Mouse (Mus musculus) G1E (cell line): ENCODE measurements around the gene Nt5c3.

Experiments used
- CTCF ChIP-seq: IDR thresholded peaks from 2 replicates; pipeline ENCODE4 v1.5.1; 2012; ENCODE audit warnings: low read depth, low read length, inconsistent platforms, mixed read lengths
- GATA1 ChIP-seq: IDR thresholded peaks from 2 replicates; pipeline ENCODE4 v1.6.1; 2012; ENCODE audit warnings: borderline replicate concordance, low read length, inconsistent platforms, mixed read lengths
- GATA2 ChIP-seq: IDR thresholded peaks from 2 replicates; pipeline ENCODE4 v1.6.1; 2012; ENCODE audit warnings: low read depth, low read length, inconsistent platforms, borderline replicate concordance
- POLR2AphosphoS5 ChIP-seq: IDR thresholded peaks from 2 replicates; pipeline ENCODE4 v1.6.1; 2012; ENCODE audit warnings: low read depth, low read length, inconsistent platforms; ENCODE audit not compliant: insufficient replicate concordance
- TAL1 ChIP-seq: conservative IDR thresholded peaks from 2 replicates; pipeline ENCODE4 v1.6.1; 2012; ENCODE audit warnings: low read depth, low read length, inconsistent platforms, mixed read lengths

DNA sequence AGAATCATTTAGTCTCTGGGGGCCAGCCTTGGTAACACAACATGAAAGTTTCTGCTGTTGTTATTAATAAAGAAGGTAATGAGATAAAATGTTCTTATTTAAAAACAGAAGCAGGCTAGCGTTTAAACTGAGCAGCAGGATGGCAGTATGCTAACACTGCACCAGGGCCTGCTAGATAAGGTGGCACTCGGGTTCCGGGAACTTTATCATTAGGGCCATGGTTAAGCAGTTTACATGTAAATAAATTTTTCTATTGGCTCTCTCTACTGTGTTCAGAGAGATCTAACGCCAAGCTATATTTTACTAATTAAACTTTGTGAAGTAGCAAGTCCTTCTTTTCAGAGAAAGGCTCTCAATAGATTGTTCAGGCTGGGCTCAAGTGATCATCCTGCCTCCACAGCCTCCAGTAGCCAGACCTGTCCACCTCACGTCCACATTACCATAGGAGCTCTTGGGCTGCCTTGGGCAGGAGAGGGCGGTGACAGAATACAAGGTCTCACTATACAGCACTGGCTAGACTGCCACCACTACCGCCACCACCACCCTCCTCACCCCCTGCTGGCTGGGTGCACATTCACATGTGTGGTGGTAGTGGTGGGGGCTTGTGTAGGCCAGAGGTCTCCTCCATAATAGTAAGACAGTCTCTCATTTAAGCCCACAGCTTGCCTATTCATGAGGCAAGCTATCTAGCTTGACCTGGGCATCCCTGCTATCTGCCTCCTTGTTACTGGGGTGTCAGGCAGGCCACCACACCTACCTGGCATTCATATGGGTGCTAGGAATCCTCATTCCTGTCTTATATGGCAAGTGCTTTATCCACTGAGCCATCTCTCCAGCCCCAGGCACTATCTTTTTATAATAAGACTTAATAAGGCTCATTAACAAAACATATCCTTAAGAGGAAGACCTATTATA lies 20.9 kb downstream of the Nt5c3 start:
- TF ChIP-seq CTCF (no peak; the same call in 1 of the 2 replicates), POLR2AphosphoS5 (no peak), GATA1 (no peak), TAL1 (peak; percentile 62), GATA2 (no peak)
